Mouse (Mus musculus) ES-Bruce4 (cell line): ENCODE results near the gene Lmtk3. TPM values are rescaled to one million over a fixed set of nuclear protein-coding genes. Genes with fewer than 3 reads are reported as not detected.

ENCODE experiments used
- H3K27ac ChIP-seq: 2 replicates; pipeline ENCODE4 v1.5.1; 2012; ENCODE audit warnings: low read length, inconsistent platforms; ENCODE audit not compliant: insufficient read depth
- H3K27me3 ChIP-seq: 2 replicates; pipeline ENCODE4 v1.6.1; 2012; ENCODE audit warnings: mild to moderate bottlenecking, low read length, inconsistent platforms; ENCODE audit not compliant: control insufficient read depth, poor library complexity, insufficient read depth, severe bottlenecking
- H3K36me3 ChIP-seq: 2 replicates; pipeline ENCODE4 v1.6.1; 2012; ENCODE audit warnings: inconsistent platforms, mild to moderate bottlenecking, low read length, moderate library complexity; ENCODE audit not compliant: control insufficient read depth, poor library complexity, insufficient read depth, severe bottlenecking
- H3K4me1 ChIP-seq: one replicate; pipeline ENCODE4 v1.8.1; 2011; ENCODE audit warnings: low read length; ENCODE audit not compliant: control insufficient read depth, insufficient read depth
- H3K4me3 ChIP-seq: 2 replicates; pipeline ENCODE4 v1.5.1; 2011; ENCODE audit warnings: low read depth, mild to moderate bottlenecking, low read length
- H3K9ac ChIP-seq: 2 replicates; pipeline ENCODE4 v1.6.1; 2012; ENCODE audit warnings: low read depth, mild to moderate bottlenecking, inconsistent platforms; ENCODE audit not compliant: poor library complexity, severe bottlenecking
- H3K9me3 ChIP-seq: replicated peaks from 2 replicates; pipeline ENCODE4 v1.6.1; 2012; ENCODE audit warnings: mild to moderate bottlenecking, low read length, inconsistent platforms; ENCODE audit not compliant: control insufficient read depth, poor library complexity, insufficient read depth, severe bottlenecking
- CTCF ChIP-seq: IDR thresholded peaks from one replicate; pipeline ENCODE4 v1.8.1; 2011; ENCODE audit warnings: low read depth, low read length
- EP300 ChIP-seq: IDR thresholded peaks from 2 replicates; pipeline ENCODE4 v1.6.1; 2011; ENCODE audit warnings: low read depth, low read length; ENCODE audit not compliant: insufficient read depth
- POLR2A ChIP-seq: IDR thresholded peaks from one replicate; pipeline ENCODE4 v1.8.1; 2011; ENCODE audit warnings: low read length; ENCODE audit not compliant: insufficient read depth
- polyA plus RNA-seq: library from polyadenylated mRNA; stranded (reverse); fragments of >200 nt; gene quantifications from 2 replicates; pipeline ENCODE4 v1.2.4, GENCODE M21; 2011; ENCODE audit warnings: low read depth; ENCODE audit not compliant: missing spikeins, insufficient read depth, insufficient read length

Lmtk3 gene
- polyA plus RNA-seq, 1 experiment, result 9.6 TPM

DNA sequence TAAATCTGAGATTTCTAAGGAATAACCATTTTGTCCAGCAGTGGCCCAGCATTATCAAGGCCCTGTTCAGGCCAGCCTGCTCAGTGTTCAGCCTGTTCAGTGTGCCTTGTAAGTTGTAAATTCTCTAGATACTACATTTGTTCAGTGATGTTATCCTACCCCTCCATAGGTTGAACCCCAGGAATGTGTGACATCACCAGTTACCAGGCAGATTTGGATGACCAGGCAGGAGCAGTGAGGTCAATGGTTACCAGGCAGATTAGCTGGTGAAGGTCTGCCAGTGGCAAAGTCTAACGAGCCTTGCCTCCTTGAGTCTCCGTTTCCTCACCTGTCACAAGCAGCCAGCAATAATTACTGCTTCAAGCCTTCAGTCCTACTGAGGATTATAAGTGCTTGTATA is 39.2 kb upstream of the Lmtk3 start:
- Histone ChIP-seq H3K4me1 (peaks cover 6% of the 10 kb centered on the region), H3K27me3 (no peaks in the 10 kb centered on the region), H3K9ac (no peak overlapping the region), H3K4me3 (no peak overlapping the region), H3K36me3 (no peaks in the 10 kb centered on the region), H3K27ac (no peak overlapping the region), H3K9me3 (no peaks in the 10 kb centered on the region)
- no peak for TF ChIP-seq EP300

DNA sequence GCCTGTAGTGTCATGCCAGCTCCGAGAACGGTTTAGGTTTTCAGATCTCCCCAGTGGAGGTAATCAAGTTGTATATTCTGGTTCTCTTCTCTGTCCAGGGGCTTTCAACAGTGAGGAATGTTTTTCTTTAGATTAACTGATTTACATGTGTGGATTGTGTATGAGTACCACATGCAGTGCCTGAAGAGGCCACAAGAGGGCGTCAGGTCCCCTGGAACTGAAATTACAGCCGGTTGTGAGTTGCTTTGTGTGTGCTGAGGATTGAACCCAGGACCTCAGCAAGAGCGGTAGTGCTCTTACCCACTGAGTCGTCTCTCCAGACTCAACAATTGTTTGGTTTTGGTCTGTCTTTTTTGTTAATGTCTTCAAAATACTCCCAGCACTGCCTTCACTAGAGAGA is 37.0 kb upstream of the Lmtk3 start:
- no peaks in the 10 kb centered on the region for H3K9me3 ChIP-seq
- TF ChIP-seq CTCF (peak; percentile 73), POLR2A (no peak), EP300 (no peak)

DNA sequence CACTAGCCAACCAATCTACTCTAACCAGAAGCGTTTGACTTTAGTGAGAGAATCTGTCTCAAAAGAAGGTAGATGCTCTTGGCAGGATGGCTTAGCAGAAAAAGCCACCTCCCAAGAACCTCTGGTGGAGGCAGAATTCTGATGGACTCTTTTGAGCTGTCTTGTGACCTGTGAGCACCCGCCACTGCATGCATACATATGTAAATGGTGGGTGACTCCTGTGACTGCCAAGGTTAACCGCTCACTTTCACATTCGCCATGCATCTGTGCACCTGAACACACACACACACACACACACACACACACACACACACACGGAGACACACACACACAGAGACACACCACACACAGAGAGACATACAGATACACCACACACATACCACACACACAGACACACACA is 36.1 kb upstream of the Lmtk3 start:
- Histone ChIP-seq H3K36me3 (no peaks in the 10 kb centered on the region), H3K9ac (no peak overlapping the region), H3K4me3 (no peak overlapping the region), H3K4me1 (peaks cover 9% of the 10 kb centered on the region), H3K27me3 (no peaks in the 10 kb centered on the region), H3K27ac (no peak overlapping the region), H3K9me3 (no peaks in the 10 kb centered on the region)
- TF ChIP-seq EP300, result peak; percentile 88; the same call in 1 of the 2 replicates
- no peak for TF ChIP-seq CTCF

More for the DNA sequence above, 37.0 kb upstream of the Lmtk3 start:
- H3K36me3 ChIP-seq, result no peaks in the 10 kb centered on the region
- no peak overlapping the region for H3K9ac ChIP-seq
- no peak overlapping the region for H3K4me3 ChIP-seq
- peaks cover 9% of the 10 kb centered on the region for H3K4me1 ChIP-seq
- no peak overlapping the region for H3K27ac ChIP-seq
- no peaks in the 10 kb centered on the region for H3K27me3 ChIP-seq

DNA sequence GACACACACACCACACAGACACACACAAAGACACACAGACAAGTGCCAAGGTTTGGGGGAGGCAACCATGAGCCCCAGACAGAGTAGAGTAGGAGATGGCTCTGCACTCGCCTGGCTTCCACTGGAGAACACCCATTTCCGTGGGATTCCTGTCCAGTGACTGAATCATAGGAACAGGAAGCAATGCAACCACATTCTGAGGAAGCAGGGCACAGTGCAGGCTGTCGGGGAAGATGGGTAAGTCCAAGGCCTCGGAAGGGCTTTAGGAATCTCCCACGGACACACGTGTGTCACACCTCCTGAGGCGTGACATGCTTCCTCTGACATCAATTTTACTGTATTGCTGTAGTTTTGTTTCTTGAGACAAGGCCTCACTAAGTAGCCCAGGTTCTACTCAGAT is 35.4 kb upstream of the Lmtk3 start:
- Histone ChIP-seq H3K4me1 (peaks cover 7% of the 10 kb centered on the region), H3K9ac (no peak overlapping the region), H3K36me3 (no peaks in the 10 kb centered on the region), H3K27me3 (no peaks in the 10 kb centered on the region), H3K9me3 (no peaks in the 10 kb centered on the region), H3K4me3 (no peak overlapping the region), H3K27ac (no peak overlapping the region)
- TF ChIP-seq POLR2A (no peak), EP300 (no peak), CTCF (no peak)

- Histone ChIP-seq H3K27me3 (no peaks in the 10 kb centered on the region), H3K27ac (no peak overlapping the region), H3K9ac (no peak overlapping the region), H3K9me3 (no peaks in the 10 kb centered on the region), H3K4me3 (no peak overlapping the region), H3K4me1 (peaks cover 7% of the 10 kb centered on the region), H3K36me3 (no peaks in the 10 kb centered on the region)
- no peak for TF ChIP-seq CTCF
- TF ChIP-seq POLR2A, result no peak
- no peak for TF ChIP-seq EP300
These were observed 34.1 kb upstream of the Lmtk3 start for GRCm38 (mm10) chr7:45749401-45749800.

- Histone ChIP-seq H3K4me3 (no peak overlapping the region), H3K27ac (no peak overlapping the region)
These were observed 33.4 kb upstream of the Lmtk3 start for GRCm38 (mm10) chr7:45750162-45750561.

More at GRCm38 (mm10) chr7:45750162-45750561, 33.4 kb upstream of the Lmtk3 start:
- no peaks in the 10 kb centered on the region for H3K9me3 ChIP-seq
- H3K27me3 ChIP-seq, result no peaks in the 10 kb centered on the region
- H3K9ac ChIP-seq, result no peak overlapping the region
- TF ChIP-seq POLR2A (no peak), EP300 (no peak), CTCF (no peak)
- no peaks in the 10 kb centered on the region for H3K36me3 ChIP-seq
- peaks cover 7% of the 10 kb centered on the region for H3K4me1 ChIP-seq
